Mouse (Mus musculus) kidney, embryonic 15.5 days (tissue): ENCODE results near the gene Msmp. TPM values are rescaled to one million over a fixed set of nuclear protein-coding genes. Genes with fewer than 3 reads are reported as not detected.
A peak's percentile ranks its signal among the peaks of the same experiment; 100 is the strongest.

Experiments used
- ATAC-seq: fragments of 200-750 bp; cut with Nextera tagmentation; replicated peaks from 2 replicates; pipeline ENCODE4 v1.8.0; 2017; ENCODE audit warnings: moderate TSS enrichment; ENCODE audit not compliant: low FRiP score
- H3K27ac ChIP-seq: fragments of 300-500 bp; sonication (generic); 2 replicates; pipeline ENCODE4 v1.5.1; 2015; ENCODE audit warnings: mild to moderate bottlenecking, inconsistent platforms
- H3K27me3 ChIP-seq: fragments of 300-500 bp; sonication (generic); 2 replicates; pipeline ENCODE4 v1.6.1; 2015; ENCODE audit warnings: inconsistent platforms
- H3K36me3 ChIP-seq: fragments of 300-500 bp; sonication (generic); 2 replicates; pipeline ENCODE4 v1.6.1; 2015; ENCODE audit warnings: inconsistent platforms
- H3K4me1 ChIP-seq: fragments of 300-500 bp; sonication (generic); 2 replicates; pipeline ENCODE4 v1.6.1; 2015; ENCODE audit warnings: inconsistent platforms
- H3K4me2 ChIP-seq: fragments of 300-500 bp; sonication (generic); 2 replicates; pipeline ENCODE4 v1.6.1; 2015; ENCODE audit warnings: moderate library complexity, mild to moderate bottlenecking, inconsistent platforms
- H3K4me3 ChIP-seq: fragments of 300-500 bp; sonication (generic); replicated peaks from 2 replicates; pipeline ENCODE4 v1.5.1; 2015; ENCODE audit warnings: mild to moderate bottlenecking, inconsistent platforms
- H3K9ac ChIP-seq: fragments of 300-500 bp; sonication (generic); 2 replicates; pipeline ENCODE4 v1.6.1; 2015; ENCODE audit warnings: mild to moderate bottlenecking, inconsistent platforms
- H3K9me3 ChIP-seq: fragments of 300-500 bp; sonication (generic); replicated peaks from 2 replicates; pipeline ENCODE4 v1.6.1; 2016; ENCODE audit warnings: inconsistent platforms
- WGBS: fragments of 180-500 bp; shearing (Covaris S2); methylation state at CpG from one replicate; pipeline ENCODE4 v1.1.7; 2015; ENCODE audit warnings: mixed read lengths; 5-methylcytosine and 5-hydroxymethylcytosine counted together
- polyA plus RNA-seq: library from polyadenylated mRNA; unstranded; fragments of >200 nt; fragmentation: Nextera tagmentation; extraction: Ambion mirVana; gene quantifications from 2 replicates; pipeline ENCODE4 v1.2.1, GENCODE M21; 2015

The Msmp gene
- polyA plus RNA-seq = 1.3 and 2.6 TPM in 2 replicates

- 57% methylated on average over 12 of the region's 12 CpGs for WGBS
- Histone ChIP-seq H3K9ac (no peak within 1 kb of the TSS), H3K9me3 (no peaks in the 10 kb centered on the region), H3K36me3 (peaks cover 46% of the 10 kb centered on the region), H3K4me3 (no peak within 1 kb of the TSS), H3K27ac (no peak within 1 kb of the TSS), H3K4me1 (peaks cover 34% of the 10 kb centered on the region), H3K27me3 (no peaks in the 10 kb centered on the region), H3K4me2 (no peak within 1 kb of the TSS)
- ATAC-seq = no peak
Measured at GRCm38 (mm10) chr4:43584444-43585416, at the start of gene Msmp. TSS of gene Msmp (minus strand) at chr4:43584494.

- H3K27me3 ChIP-seq = peaks cover 17% of the 10 kb centered on the region; the same call in 1 of the 2 replicates
- no peak for ATAC-seq
- no peak overlapping the region for H3K4me3 ChIP-seq
- H3K36me3 ChIP-seq = no peaks in the 10 kb centered on the region
- H3K27ac ChIP-seq = no peak overlapping the region
- 88% methylated on average over 2 of the region's 2 CpGs for WGBS
- no peaks in the 10 kb centered on the region for H3K9me3 ChIP-seq
- no peak overlapping the region for H3K9ac ChIP-seq
- no peak overlapping the region for H3K4me2 ChIP-seq
- peaks cover 31% of the 10 kb centered on the region for H3K4me1 ChIP-seq
Measured at GRCm38 (mm10) chr4:43633736-43634135, 49.4 kb upstream of the Msmp start.

- H3K4me1 ChIP-seq = peaks cover 31% of the 10 kb centered on the region
- no peaks in the 10 kb centered on the region for H3K9me3 ChIP-seq
- peaks cover 17% of the 10 kb centered on the region; the same call in 1 of the 2 replicates for H3K27me3 ChIP-seq
- ATAC-seq = no peak
- H3K27ac ChIP-seq = no peak overlapping the region
- 74% methylated on average over 8 of the region's 8 CpGs for WGBS
- H3K4me3 ChIP-seq = no peak overlapping the region
- 0 out of 2 replicates have a peak overlapping the region, but pooled peaks have one; percentile 96 for H3K4me2 ChIP-seq
- no peaks in the 10 kb centered on the region for H3K36me3 ChIP-seq
- H3K9ac ChIP-seq = no peak overlapping the region
Measured at GRCm38 (mm10) chr4:43633296-43633695, 49.0 kb upstream of the Msmp start.

DNA sequence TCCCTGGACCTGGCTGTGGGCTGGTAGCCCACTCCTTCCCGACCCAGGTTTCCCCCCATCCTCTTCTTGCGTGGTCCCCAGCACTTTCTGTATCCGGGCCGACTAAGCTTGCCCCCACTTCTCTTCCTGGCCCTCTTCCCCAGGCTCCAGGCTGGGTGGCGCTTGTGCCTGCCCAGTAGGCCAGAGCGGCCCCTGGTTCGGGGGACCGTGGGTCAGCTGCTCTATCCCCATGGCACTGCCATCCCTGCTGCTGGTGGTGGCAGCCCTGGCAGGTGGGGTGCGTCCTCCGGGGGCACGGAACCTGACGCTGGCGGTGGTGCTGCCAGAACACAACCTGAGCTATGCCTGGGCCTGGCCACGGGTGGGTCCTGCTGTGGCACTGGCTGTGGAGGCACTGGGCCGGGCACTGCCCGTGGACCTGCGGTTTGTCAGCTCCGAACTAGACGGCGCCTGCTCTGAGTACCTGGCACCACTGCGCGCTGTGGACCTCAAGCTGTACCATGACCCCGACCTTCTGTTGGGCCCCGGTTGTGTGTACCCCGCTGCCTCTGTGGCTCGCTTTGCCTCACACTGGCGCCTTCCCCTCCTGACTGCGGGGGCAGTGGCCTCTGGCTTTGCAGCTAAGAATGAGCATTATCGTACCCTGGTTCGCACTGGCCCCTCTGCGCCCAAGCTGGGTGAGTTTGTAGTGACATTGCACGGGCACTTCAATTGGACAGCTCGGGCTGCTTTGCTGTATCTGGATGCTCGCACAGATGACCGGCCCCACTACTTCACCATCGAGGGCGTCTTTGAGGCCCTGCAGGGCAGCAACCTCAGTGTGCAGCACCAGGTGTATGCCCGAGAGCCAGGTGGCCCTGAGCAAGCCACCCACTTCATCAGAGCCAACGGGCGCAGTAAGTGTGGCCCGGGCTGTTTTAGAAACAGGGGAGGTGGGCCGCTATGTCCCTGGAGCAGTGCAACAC lies 47.9 kb upstream of the Msmp start:
- H3K27ac ChIP-seq = peak overlapping the region; percentile 80
- ATAC-seq = peak; percentile 43

GRCm38 (mm10) chr4:43631046-43631955 lies 47.0 kb upstream of the Msmp start, which contains the start of gene Npr2:
TSS of gene Npr2 (plus strand) at chr4:43631935.
- H3K27me3 ChIP-seq = peaks cover 17% of the 10 kb centered on the region; the same call in 1 of the 2 replicates
- H3K9ac ChIP-seq = peak within 1 kb of the TSS; percentile 61
- H3K27ac ChIP-seq = peak within 1 kb of the TSS; percentile 80
- no peaks in the 10 kb centered on the region for H3K36me3 ChIP-seq
- peak within 1 kb of the TSS; percentile 68 for H3K4me3 ChIP-seq
- peak; percentile 54 for ATAC-seq
- H3K9me3 ChIP-seq = no peaks in the 10 kb centered on the region
- peak within 1 kb of the TSS; percentile 96 for H3K4me2 ChIP-seq
- H3K4me1 ChIP-seq = peaks cover 31% of the 10 kb centered on the region
- WGBS = 2% methylated on average over 33 of the region's 70 CpGs

More for the DNA sequence above, 47.9 kb upstream of the Msmp start:
- peaks cover 17% of the 10 kb centered on the region; the same call in 1 of the 2 replicates for H3K27me3 ChIP-seq
- H3K9me3 ChIP-seq = no peaks in the 10 kb centered on the region
- peak overlapping the region; percentile 68 for H3K4me3 ChIP-seq
- peak overlapping the region; percentile 61 for H3K9ac ChIP-seq
- H3K4me1 ChIP-seq = peaks cover 31% of the 10 kb centered on the region
- H3K36me3 ChIP-seq = no peaks in the 10 kb centered on the region
- H3K4me2 ChIP-seq = peak overlapping the region; percentile 96
- WGBS = 43% methylated on average over 42 of the region's 42 CpGs

GRCm38 (mm10) chr4:43630671-43631045 lies 46.4 kb upstream of the Msmp start:
- ATAC-seq = no peak

DNA sequence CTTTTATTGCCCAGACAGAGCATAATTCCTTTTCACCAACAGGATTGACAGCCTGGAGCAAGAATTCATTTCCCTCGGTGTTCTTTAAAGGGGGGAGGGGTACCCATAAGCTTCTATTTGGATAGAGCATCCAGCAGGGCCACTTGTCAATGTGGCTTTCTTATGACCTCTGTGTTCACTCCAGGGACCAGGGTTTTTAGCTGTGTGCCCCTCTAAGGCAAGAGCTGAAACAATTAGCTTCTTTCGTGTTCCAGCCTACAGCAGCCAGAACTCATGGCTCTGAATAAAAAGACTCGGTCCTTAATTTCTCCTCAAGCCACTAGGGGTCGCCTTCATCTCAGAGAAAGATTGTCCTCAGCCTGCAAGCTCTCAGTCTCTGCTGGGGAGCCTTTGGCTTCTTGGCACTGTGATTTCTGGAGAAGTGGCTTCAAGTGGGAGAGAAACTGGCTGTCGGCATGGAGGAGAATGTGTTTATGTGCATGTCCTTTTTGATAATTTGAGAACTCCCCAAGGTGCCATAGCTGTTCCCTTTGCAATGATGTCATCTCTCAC lies 45.8 kb upstream of the Msmp start:
- Histone ChIP-seq H3K9me3 (peaks cover 6% of the 10 kb centered on the region), H3K4me1 (peaks cover 31% of the 10 kb centered on the region), H3K4me3 (no peak overlapping the region), H3K36me3 (no peaks in the 10 kb centered on the region), H3K9ac (no peak overlapping the region), H3K27ac (peak overlapping the region; percentile 9; the same call in 1 of the 2 replicates), H3K4me2 (peak overlapping the region; percentile 7; the same call in 1 of the 2 replicates), H3K27me3 (peaks cover 17% of the 10 kb centered on the region; the same call in 1 of the 2 replicates)
- WGBS = 5% methylated on average over 5 of the region's 5 CpGs
- ATAC-seq = peak; percentile 59

More at GRCm38 (mm10) chr4:43630671-43631045, 46.4 kb upstream of the Msmp start:
- Histone ChIP-seq H3K9me3 (peaks cover under 1% of the 10 kb centered on the region), H3K9ac (no peak overlapping the region), H3K4me2 (peak overlapping the region; percentile 96), H3K4me3 (peak overlapping the region; percentile 68; the same call in 1 of the 2 replicates), H3K27ac (peak overlapping the region; percentile 9; the same call in 1 of the 2 replicates), H3K36me3 (no peaks in the 10 kb centered on the region), H3K4me1 (peaks cover 31% of the 10 kb centered on the region), H3K27me3 (peaks cover 17% of the 10 kb centered on the region; the same call in 1 of the 2 replicates)
- 26% methylated on average over 5 of the region's 5 CpGs for WGBS

GRCm38 (mm10) chr4:43629106-43629817 lies 45.0 kb upstream of the Msmp start:
- H3K27ac ChIP-seq = no peak overlapping the region
- no peak overlapping the region for H3K4me2 ChIP-seq
- H3K9me3 ChIP-seq = peaks cover 9% of the 10 kb centered on the region
- peaks cover 31% of the 10 kb centered on the region for H3K4me1 ChIP-seq
- WGBS = 48% methylated on average over 20 of the region's 20 CpGs
- no peaks in the 10 kb centered on the region for H3K36me3 ChIP-seq
- H3K4me3 ChIP-seq = no peak overlapping the region
- ATAC-seq = no peak
- peaks cover 17% of the 10 kb centered on the region; the same call in 1 of the 2 replicates for H3K27me3 ChIP-seq
- no peak overlapping the region for H3K9ac ChIP-seq

DNA sequence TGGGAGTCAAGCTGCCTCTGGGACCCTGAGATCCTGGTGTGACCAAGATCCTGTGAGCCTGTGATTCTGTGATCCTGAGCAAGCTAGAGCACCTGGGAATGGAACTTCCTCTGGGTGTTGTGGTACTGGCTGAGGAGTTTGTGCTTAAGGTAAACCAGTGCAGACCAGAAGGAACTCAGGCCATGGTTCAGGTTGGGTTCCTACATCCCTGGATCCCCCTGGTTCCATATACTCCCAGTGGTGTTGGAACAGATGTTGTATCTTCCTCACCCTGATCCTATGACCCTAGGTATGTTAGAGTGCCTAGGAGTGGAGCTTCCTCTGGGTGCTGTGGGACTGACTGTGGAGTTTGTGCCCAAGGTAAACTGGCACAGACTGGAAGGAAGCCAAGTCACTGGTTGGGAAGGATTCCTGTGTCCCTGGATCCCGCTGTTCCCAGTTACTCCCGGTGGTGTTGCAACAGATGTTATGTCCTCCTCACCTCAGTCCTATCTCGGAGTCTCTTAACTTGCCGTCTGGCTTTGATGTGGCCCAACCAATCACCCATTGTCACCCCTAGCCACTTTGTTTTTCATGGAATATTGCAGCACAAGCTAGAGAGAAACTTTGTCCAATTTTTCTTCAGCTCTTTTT lies 36.0 kb upstream of the Msmp start:
- H3K9me3 ChIP-seq = peaks cover 4% of the 10 kb centered on the region; the same call in 1 of the 2 replicates
- no peak overlapping the region for H3K4me2 ChIP-seq
- H3K27me3 ChIP-seq = no peaks in the 10 kb centered on the region
- ATAC-seq = no peak
- H3K4me3 ChIP-seq = no peak overlapping the region
- no peak overlapping the region for H3K9ac ChIP-seq
- no peaks in the 10 kb centered on the region for H3K4me1 ChIP-seq
- H3K36me3 ChIP-seq = no peaks in the 10 kb centered on the region
- H3K27ac ChIP-seq = no peak overlapping the region
- 79% methylated on average over 4 of the region's 4 CpGs for WGBS
